Mouse (Mus musculus): Measurements from ENCODE around the gene Prr14.

- TF ChIP-seq CTCF (IDR thresholded peaks at IDR 0.05; ENCODE audit: low read depth) (0 out of 2 replicates have a peak, but pooled peaks have one; percentile 0), EP300 (IDR thresholded peaks at IDR 0.05; ENCODE audit: low read depth) (no peak)
These were observed 26.0 kb downstream of the Prr14 start for GRCm38 (mm10) chr7:127485416-127485815.

All from liver, postnatal 0 days (tissue).